Mouse (Mus musculus) cerebellum, adult 2 months (tissue): ENCODE results near the gene Havcr1.

Experiments used
- CTCF ChIP-seq: fragments of 200-500 bp; IDR thresholded peaks from 2 replicates; pipeline ENCODE4 v1.5.1; 2011; ENCODE audit warnings: low read depth, mild to moderate bottlenecking, control low read depth, low read length, moderate library complexity, borderline replicate concordance; ENCODE audit not compliant: insufficient read depth
- POLR2A ChIP-seq: fragments of 200-500 bp; IDR thresholded peaks from 2 replicates; pipeline ENCODE4 v1.6.1; 2011; ENCODE audit warnings: low read length, control low read depth, borderline replicate concordance; ENCODE audit not compliant: insufficient read depth

DNA sequence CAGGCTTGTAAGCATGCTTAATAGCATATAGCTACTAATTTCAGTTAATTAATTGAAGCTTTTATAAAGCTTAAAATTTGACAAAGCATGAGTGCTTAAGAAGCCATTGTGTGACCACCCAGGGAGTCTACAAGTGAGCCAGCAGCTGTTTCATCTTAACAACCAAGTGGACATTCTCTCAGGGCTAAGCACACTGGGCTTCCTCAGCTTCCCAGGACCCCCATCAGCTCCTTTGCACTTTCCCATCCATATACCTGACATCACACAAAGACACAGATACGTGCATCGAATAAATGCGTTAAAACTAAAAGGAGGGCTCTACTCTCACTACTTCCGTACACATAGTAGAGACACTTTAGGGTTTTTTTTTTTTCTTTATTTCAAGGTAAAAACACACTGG, 19.8 kb downstream of the Havcr1 start:
- TF ChIP-seq CTCF = no peak
- TF ChIP-seq POLR2A = no peak
